Mouse (Mus musculus) gastrocnemius, postnatal 4 days (tissue): Measurements from ENCODE around the gene Emx1. TPM values are rescaled to one million over a fixed set of nuclear protein-coding genes. Genes with fewer than 3 reads are reported as not detected.

ENCODE experiments used
- DNase-seq, 2 experiments: peaks; one replicate each; pipeline ENCODE4 v3.0.0; 2021 to 2022; ENCODE audit warnings: low spot score in 2 of 2, mixed read lengths in 2 of 2
- total RNA-seq, 2 experiments: library from RNA; stranded (reverse); gene quantifications; 2 replicates each; pipeline ENCODE4 v1.2.3; 2021

Emx1 gene
- total RNA-seq, 2 experiments from 2014 or later, result not detected

- DNase-seq, result no peak
Observed at GRCm38 (mm10) chr6:85189361-85189760, 2.1 kb downstream of the Emx1 start.

DNA sequence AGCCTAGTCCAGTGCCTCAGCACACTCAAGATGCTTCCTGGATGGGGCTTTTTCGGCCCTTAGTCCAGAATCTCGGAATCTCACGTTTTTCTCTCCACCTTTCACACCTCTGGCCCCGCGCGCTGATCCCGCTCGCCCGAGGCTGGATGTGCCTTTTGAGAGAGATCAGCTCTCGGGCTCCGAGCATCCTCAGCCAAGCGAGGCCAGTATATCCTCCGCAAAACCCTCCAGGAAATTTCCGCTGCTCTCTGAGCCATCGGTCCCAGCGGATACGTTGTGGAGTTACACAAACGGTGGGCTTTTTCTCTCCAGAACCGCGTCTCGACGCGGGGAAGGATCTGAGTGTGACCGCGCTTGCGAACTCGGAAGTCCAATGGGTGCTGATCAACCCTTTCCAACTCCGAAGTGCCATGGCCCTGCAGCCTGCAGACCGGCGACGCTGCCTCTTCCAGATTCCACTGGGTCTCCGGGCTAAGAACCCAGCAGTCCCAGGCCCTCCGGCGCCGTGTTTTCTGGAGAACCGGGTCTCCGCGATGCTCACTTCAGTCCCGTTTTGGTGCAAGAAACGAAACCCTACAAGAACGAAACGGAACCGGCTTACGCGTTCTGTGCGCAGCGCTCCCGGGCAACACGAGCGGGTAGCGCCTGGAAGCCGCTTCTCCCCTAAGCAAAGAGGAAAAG, 2.8 kb downstream of the Emx1 start:
- no peak for DNase-seq

- DNase-seq, result no peak
Observed at GRCm38 (mm10) chr6:85190671-85191070, 3.4 kb downstream of the Emx1 start.

DNA sequence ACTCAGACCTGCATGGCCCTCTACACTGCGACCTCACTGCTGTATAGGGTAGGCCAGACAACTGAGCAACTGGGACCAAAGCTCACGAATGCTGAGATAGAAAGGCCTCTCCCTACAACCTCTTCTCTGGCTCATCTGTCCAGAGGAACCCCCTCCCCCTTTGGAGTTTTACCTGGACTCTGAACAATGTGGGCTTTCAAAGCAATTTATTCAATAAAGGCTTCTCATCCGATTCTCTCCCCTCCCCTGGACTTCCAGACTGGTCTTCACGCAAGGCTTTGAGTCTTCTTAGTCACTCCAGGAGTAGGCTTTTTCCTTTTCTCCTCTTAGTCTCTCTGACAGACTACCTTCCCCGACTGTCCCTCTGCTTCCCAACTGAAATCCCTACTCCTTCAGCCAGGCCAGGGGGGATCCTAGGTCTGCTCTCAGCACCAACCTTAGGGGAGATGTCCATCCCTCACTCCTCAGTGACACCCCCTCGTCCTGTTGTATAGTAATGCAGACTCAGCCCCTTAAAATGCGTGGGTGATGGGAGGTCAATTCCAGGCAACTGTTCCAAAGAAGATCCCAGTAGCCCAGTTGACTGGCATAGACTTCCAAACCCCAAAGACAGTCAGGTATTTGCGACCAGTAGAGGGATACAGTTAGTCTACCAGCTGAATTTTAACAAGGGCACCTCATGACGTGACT, 4.7 kb downstream of the Emx1 start:
- no peak for DNase-seq

- no peak for DNase-seq
Observed at GRCm38 (mm10) chr6:85193381-85194318, 6.4 kb downstream of the Emx1 start.

- DNase-seq, result no peak
Observed at GRCm38 (mm10) chr6:85197951-85198350, 10.7 kb downstream of the Emx1 start.

GRCm38 (mm10) chr6:85206182-85206938, 19.1 kb downstream of the Emx1 start:
- no peak for DNase-seq

DNA sequence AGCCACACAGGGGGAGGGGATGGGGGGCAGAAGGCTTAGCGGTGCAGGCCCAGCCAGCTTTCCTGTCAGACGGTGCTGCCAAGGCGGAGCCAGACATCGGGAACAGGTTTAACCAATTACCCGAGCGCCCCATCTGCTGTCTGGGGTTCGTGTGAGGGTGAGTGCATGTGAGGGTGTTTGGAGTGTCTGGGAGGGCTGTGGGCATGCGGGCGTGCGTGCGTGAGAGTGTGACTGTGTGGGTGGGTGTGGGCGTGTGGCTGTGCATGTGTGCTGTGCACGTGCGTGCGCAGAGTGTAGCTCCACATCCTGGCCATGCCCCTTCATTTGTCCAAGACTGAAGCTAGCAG, 19.7 kb downstream of the Emx1 start:
- no peak for DNase-seq

DNA sequence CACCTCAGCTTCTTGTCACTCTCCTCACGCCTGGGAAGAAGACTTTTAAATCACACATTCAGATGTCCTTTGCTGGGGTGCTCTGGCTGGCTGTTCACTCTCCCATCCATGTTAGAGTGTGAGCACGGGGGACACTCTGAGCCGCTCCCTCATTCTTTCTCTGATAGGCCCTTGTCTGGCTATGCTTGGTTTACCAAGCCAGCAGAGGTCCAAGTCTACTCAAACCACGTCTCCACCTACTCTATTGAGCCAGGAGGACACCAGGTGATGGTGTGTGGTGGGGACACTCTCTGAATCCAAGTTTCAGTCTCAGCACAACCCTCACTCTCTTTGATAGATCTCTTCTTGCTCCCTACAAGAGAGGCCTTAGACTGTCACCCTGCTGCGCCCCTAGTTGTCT, 20.1 kb downstream of the Emx1 start:
- DNase-seq, result no peak

DNA sequence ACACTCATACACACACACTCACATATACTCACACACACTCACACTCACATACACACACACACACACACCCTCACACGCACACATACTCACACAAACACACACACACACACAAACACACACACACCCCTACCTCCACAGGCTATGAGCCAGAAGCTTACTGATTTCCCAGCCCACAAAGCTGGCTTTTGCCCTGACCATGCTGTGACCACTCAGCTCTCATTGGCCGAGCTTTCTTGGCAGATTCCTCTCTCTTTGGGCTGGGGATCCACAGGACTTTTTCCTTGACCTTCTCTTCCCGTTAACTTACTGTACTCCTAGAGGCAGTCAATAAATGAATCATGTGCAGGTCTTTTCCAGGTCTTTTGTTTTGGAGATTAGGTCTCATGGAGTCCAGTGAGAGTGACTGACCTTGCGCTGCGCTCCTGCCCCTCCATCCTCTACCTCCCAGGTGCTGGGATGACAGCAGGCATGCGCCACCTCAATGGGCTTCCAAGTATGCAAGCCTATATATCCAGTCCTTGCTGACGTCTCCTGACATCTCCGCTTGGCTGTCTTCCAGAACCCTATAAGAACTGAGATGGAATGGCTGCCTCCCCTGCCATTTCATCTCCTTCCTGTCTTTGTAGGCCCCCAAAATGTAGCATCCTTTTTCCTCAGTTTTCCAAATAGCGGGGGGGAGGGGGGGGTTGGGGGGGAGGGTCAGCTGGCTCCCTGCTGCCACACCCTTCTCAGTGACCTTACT, 22.2 kb downstream of the Emx1 start:
- no peak for DNase-seq

DNA sequence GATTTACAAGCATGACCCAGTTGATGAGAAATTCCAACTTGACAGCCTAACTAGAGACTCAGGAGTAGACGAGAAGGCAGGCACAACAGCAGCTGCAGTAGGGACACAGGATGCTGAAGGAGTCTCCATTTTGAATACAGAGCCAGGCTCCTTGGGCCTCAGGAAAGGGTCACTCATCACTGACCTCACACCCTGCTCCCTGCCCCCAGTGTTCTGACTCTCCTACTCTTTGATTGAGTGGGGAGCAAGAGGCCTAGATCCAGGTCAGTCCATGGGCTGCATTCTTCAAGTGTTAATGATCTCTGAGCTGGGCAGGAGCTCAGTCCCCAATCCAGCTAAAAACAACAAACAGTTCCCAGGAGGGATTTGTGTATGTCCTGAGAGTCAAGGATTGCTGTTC, 23.4 kb downstream of the Emx1 start:
- DNase-seq, result no peak

DNA sequence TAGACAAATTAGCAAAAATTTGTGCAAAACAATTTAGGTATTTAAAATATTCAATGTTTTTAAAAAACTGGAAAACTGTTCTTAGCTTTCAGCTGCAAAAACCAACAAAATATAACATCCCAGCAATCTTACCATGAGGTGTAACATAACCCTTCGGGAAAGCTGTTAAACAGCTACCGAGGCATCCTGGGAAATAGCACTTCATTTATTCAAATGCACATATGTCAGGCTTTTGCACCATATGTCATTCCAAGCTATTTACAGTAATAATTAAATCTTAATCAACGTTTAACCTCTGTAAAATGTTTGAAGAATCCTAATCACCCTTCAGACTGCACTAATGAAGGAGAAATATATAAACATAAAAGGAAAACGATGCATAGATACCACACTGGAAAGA, 31.0 kb downstream of the Emx1 start:
- DNase-seq, result no peak

DNA sequence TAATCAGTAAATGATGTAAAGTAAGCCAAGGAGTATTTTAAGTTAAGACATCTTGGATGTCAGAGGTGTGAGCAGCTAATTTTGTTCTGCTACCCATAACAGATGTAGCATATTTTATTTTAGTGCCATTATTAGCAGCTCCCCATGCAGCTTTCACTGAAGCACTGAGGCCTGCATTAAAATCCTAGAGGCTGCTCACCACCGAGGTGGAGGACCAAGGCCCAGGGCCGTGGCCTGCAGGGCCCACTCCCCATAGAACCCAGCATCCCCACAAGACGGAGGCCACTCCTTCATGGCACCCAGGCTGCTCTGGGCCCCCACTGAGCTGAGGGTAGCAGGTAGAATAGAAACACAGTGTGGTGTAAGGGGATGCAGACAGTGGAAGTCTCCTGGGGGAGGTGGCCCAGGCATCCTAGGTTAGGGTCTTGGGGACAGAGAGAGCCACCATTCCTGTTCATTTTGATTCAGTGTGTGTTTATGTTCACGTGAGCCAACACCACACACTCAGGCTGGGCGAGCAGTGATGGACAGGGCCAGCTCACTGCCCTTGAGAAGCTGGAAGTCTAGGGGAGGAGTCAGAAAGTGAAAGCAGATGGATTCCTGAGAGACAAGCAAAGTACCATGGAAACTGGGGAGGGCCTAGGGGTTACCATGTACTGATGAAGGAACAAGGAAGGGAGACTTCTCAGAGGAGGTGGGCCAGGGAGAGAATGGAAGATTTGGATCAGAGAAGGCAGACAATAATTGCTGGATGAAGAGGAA, 31.6 kb downstream of the Emx1 start:
- no peak for DNase-seq

GRCm38 (mm10) chr6:85219706-85220105, 32.5 kb downstream of the Emx1 start:
- DNase-seq, result no peak

- DNase-seq, result no peak
Observed at GRCm38 (mm10) chr6:85220917-85221316, 33.7 kb downstream of the Emx1 start.

DNA sequence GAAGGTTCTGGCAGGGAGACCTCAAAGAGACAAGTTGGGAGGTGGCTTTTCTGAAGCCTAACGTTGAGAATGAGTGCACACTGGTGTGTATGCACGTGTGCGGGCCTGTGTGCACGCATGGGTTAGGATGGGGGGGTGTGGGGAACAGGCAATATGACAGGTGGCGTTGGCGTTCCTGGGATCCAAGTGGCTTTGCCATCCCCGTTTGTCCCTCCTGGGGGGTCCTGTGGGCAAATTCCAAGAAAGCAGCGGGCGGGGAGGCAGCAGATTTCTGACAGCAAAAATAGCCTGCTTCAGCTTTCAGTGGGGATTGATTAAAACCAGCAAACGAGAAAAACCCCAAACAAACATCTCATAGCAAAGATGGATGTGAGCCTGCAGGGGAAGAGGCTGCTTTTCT, 35.3 kb downstream of the Emx1 start:
- no peak for DNase-seq

GRCm38 (mm10) chr6:85223498-85224150, 36.4 kb downstream of the Emx1 start:
- DNase-seq, result no peak

DNA sequence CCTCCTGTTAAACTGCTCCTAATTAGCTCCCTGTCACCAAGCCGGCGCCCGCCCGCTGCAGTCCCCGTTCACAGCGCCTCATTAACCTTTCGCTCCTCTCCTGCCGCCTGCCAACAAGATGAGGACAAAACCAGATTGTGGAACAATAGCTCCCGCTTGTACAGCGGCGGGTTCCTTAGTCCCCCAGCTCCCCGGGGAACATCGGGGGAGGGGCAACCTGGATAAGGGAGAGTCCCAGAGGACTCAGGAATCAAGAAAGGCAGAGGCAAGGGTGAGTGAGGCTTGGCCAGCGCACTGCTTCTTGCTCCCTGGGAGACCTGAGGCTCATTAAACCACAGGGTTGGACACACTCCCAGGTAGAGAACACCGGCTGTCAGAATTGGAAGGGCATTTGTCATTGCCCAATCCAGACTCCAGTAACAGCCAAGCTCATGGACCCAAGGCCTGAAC, 37.2 kb downstream of the Emx1 start:
- DNase-seq, result no peak

DNA sequence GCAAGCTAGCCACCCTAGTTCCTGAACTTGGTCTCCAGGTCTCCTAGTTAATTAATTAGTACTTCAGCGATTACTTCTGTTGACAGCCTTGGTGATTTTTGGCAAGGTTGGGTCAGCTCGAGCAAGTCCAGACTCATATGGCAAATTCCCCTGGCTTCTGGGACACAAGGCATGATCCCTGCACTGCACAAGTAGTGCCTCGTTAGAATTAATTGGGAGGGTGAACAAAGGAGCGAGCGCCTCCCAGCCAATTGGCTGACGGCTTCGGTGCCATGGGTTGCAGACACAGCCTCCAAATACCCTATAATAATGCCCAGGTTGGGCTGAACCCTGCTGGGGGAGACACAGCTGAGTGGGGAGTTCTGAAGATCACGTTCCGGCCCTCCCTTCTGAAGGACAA, 39.3 kb downstream of the Emx1 start:
- no peak for DNase-seq
